Mouse (Mus musculus) erythroblast, embryonic 14.5 days (primary cell): ENCODE data around the gene Golph3.

Source experiments
- GATA1 ChIP-seq: IDR thresholded peaks from 2 replicates; pipeline ENCODE4 v1.6.1; 2012; ENCODE audit warnings: low read length, inconsistent platforms, mixed read lengths
- TAL1 ChIP-seq: IDR thresholded peaks from 3 replicates; pipeline ENCODE4 v1.6.1; 2012; ENCODE audit warnings: low read length, inconsistent platforms, mixed read lengths

GRCm38 (mm10) chr15:12318451-12318850 is 2.8 kb upstream of the Golph3 start:
- TF ChIP-seq GATA1 = no peak
- no peak for TF ChIP-seq TAL1
